Mouse (Mus musculus) G1E (cell line): ENCODE results near the gene Gm20905. TPM values are rescaled to one million over a fixed set of nuclear protein-coding genes. Genes with fewer than 3 reads are reported as not detected.
"Not testable (repeated sequence)": the region's sequence is repeated elsewhere in the genome, so short reads cannot be mapped to it uniquely, and the experiment has no call there.

ENCODE experiments used
- ATAC-seq: 2 replicates; pipeline ENCODE4 v1.8.0; 2016; ENCODE audit warnings: mild to moderate bottlenecking; ENCODE audit not compliant: insufficient number of reproducible peaks, poor library complexity, low FRiP score, severe bottlenecking; ENCODE audit errors: extremely low read depth
- DNase-seq: peaks from one replicate; pipeline ENCODE4 v3.0.0; 2012; ENCODE audit warnings: low spot score
- H3K27me3 ChIP-seq: 2 replicates; pipeline ENCODE4 v1.6.1; 2012; ENCODE audit warnings: mild to moderate bottlenecking, low read length, inconsistent platforms; ENCODE audit not compliant: insufficient read depth
- H3K36me3 ChIP-seq: replicated peaks from 2 replicates; pipeline ENCODE3; 2012; ENCODE audit warnings: mild to moderate bottlenecking, inconsistent platforms
- H3K4me1 ChIP-seq: 2 replicates; pipeline ENCODE4 v1.6.1; 2012; ENCODE audit warnings: low read depth, low read length, inconsistent platforms, mixed read lengths; ENCODE audit not compliant: insufficient read depth
- H3K4me3 ChIP-seq: 2 replicates; pipeline ENCODE4 v1.5.1; 2012; ENCODE audit warnings: low read depth, mild to moderate bottlenecking, inconsistent platforms, low read length, moderate library complexity, mixed read lengths
- H3K9me3 ChIP-seq: replicated peaks from 2 replicates; pipeline ENCODE4 v1.6.1; 2012; ENCODE audit warnings: inconsistent platforms
- polyA plus RNA-seq: library from polyadenylated mRNA; stranded (reverse); fragments of >175 nt; gene quantifications from 2 replicates; pipeline ENCODE4 v1.2.3, GENCODE M21; 2012
- total RNA-seq, 2 experiments: library from RNA; stranded (forward) in 1 of 2; stranded (reverse) in 1 of 2; fragments of 200-1000 nt in 1 of 2; fragments of >200 nt in 1 of 2; fragmentation: Nextera tagmentation in 1 of 2; gene quantifications; 2 replicates each; pipeline ENCODE4 v1.2.3; 2014 to 2017

The Gm20905 gene
- total RNA-seq (2014; fragmentation: Nextera tagmentation) = not detected in 2 replicates
- not detected in 2 replicates for total RNA-seq (2017)
- polyA plus RNA-seq = not detected in 2 replicates

DNA sequence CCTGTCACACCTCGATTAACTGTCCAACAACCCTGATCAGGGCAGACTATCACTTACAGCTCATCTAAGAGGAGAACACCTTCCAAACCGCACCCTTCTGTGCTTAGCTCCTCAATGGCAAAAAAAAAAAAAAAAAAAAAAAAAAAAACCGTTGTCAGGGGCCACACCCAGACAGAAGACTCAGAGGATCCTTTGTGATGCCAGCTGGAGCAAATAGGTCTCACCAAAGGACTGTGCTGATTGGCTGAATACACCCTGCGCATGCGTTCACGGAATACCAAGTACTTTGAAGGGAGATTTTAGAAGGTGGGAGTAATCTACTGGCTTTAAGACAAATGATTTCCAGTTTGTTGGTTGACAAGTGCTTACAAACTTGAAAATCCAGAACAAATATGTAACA is at the start of gene Gm20905:
TSS of gene Gm20905 (minus strand) at position 101 of the 400 bp plus-strand sequence.
- H3K4me3 ChIP-seq, H3K36me3 ChIP-seq, ATAC-seq, H3K4me1 ChIP-seq, H3K9me3 ChIP-seq, DNase-seq, H3K27me3 ChIP-seq: not testable (repeated sequence)
